Mouse (Mus musculus) heart, postnatal 4 days (tissue): ENCODE results near the gene Sgcd. TPM values are rescaled to one million over a fixed set of nuclear protein-coding genes. Genes with fewer than 3 reads are reported as not detected.

Experiments used
- DNase-seq: peaks from one replicate; pipeline ENCODE4 v3.0.0; 2021
- total RNA-seq, 2 experiments: library from RNA; stranded (reverse); gene quantifications; 2 replicates each; pipeline ENCODE4 v1.2.3; 2021

Gene Sgcd
- total RNA-seq, 2 experiments from 2014 or later: 47.6 to 52.9 TPM

DNA sequence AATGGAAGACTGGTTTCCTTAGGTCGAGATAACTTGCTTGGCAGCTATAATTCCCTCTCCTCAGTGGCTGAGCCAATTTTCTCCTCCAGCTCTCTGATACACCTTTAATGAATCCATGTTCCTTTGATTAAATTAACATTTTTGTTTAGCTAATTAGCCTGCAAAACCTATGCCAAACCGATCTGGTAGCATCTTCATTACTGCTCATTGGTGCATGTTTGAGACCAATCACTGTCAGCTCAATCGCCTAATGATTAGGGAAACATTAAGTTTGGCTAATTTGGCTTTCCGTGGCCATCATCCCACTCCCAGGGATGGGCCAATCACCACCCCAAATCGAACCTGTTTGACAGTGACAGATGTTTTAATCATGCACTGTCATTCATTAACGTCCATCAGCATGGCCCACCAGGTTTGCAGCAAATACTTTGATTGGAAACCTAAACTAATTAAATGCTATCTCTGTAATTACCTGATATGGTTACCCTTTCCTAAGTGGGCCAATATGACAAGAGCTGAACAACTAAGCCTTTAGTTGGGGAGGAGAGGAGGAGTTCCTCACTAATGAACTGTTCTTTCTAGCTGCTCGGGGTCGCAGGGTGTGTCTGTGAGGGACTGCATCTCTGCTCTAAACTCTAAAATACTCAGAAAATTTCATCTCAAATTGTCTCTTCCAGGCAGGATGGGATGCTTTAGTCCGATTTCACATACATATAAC, 724.3 kb downstream of the Sgcd start:
- no peak for DNase-seq

DNA sequence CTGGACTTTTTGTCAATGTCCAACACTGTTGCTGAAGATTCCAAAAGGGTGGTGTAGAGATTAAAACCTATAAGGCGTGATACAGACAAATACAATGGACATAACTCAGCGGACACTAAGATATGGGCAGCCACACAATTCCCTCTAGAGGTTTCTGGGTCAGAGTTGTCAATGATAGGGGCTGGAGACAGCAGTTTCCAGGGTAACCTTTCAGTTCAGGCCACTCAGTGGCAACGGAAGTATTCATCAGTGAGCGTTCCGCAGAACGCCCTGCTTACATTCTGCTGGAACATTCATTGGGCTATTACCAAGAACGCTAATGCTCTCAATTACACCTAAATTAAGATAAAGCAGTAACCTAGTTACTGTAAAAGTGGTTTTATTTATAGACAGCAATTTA, 738.5 kb downstream of the Sgcd start:
- DNase-seq: peak; percentile 6

DNA sequence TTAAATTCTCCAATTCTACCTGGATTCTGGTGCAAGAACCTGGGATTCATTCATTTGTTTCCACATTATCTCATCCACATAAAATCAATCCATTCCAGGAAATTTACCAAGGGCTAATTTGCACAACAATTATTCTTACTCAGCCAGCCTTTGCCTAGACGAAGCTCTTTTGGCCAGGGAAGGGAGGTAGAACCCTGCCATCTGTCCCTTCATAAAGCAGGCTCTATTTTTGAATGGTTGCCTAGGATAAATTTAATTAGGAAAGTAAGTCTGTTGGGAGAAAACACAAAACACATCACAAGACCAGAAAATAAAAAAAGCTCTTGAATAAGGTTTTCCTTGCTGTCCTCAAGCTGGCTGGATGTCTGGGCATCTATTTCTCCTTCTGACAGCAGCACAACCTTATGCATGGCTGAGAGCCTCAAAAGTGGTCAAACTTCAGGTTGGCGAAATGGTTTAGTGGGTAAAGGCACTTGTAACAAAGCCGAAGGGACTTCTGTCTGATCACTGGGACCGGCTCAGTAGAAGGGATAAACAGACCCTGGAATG, 740.4 kb downstream of the Sgcd start:
- DNase-seq: no peak

DNA sequence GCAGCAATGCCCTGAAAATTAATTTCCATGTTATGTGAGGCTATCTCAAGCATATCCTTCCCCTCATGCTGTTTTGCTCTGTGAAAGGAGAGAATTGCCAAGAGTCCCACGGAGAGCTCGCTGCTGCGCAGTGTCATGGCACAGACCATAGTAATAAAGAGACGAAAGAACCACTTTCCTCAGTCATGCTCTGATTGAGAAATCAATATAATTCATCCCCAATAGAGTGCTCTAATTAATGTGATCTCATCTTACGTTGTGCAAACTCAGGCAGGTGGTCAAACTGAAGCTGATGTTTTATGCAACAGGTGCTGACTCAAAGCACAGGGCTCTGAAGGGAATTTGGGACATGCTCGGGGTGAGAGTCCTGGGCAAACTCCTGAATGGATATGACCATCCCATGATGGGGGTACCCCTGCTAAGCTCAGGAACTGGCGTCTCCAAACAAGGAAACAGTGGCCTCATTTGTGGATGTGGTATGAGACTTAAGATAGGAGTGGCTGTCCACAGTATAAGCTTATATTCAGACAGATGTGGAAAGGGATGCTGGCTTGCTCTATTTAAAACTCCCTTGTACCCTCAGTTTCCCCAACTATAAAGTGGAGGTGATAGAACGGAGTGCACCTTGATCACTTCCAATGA, 740.9 kb downstream of the Sgcd start:
- DNase-seq: no peak

DNA sequence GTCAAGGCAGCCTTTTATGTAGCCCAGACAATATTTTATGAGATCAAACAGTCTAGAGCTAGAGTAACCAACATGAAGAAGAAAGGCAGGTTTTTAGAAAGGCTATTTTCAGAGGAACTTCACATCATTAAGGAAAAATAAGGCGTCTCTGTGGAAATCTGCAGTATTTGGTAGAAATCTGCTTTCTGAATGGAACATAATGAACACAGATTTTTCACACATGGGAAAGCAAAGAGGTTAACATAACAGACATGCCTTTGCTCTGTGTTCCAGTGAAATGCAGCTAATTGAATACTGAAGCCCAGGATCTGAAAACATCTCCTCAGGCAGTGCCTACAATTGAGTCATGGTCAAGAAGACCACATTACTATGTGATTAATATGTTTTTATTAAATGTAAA, 746.4 kb downstream of the Sgcd start:
- no peak for DNase-seq

DNA sequence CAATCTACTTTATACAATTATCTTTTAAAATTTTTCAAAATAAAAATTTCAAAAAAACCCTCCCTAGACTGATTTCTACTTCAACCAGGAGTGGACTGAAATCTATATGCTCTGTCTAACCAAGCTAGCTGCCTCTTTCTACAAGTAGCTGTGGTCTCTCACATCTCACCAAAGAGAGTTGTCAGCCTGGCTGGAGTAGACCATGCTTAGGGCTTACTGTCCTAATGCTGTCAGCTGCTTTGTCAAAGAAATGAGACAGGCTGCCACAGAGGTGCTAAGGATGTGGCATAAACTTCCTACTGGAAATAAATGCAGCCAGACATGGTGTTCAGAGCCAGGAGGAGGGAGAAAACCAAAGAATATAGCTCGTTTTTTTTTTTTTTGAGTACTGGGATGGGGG, 760.5 kb downstream of the Sgcd start:
- DNase-seq: no peak

DNA sequence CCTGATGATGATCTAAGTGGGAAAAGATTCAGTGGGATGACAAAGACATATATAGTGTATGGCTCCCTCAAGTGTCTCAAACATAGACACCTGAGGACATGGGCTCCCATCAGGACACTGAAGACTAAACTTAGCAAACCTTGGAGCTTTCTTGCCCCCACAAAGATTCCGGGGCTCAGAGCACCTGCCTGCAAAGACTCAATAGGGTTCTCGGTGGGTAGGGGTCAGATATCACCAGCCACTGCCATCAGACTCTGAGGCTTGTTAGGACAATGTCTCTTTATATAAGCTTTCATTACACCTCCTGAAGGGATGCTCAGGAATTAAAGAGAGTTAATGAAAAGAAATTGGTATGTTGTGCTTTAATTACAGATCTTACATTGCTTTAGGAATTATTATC, 764.6 kb downstream of the Sgcd start:
- no peak for DNase-seq

DNA sequence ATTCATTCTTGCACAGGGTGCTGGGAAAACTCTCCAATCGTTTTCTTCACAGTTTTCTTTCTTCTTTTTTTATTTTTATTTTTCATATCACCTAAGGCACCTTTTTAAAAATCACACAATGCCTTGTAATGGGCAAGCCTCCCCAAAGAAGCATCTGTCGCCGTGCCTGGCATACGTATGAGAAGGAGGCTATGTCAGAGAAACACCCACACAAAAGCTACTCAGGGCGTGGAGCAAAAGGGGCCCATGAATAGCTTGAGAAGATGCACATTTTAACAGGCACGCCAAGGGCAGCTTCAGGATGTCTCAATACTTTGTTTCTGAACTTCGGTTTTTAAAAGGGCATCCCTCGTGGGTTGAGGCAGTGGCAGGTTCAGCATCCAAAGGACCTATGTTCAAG, 777.2 kb downstream of the Sgcd start:
- DNase-seq: no peak

DNA sequence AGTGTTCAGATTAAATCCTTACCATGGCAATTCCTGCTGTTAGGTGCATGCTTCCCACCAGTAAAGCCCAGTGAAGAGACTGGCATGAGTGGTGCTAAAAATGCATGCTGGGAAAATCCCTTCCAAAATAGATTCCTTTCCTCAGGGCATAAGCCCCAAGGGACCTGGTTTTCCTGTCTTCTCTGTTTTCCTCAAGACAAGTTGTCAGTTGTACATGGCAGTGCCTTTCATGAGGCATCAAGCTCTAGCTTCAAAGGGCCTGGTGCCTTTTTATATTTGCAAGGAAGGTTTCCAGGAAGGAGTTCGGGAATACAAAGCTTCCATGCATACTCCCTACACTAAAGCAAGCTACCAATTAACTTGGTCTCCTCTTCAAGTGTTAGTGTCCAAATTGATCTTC, 782.3 kb downstream of the Sgcd start:
- DNase-seq: no peak

DNA sequence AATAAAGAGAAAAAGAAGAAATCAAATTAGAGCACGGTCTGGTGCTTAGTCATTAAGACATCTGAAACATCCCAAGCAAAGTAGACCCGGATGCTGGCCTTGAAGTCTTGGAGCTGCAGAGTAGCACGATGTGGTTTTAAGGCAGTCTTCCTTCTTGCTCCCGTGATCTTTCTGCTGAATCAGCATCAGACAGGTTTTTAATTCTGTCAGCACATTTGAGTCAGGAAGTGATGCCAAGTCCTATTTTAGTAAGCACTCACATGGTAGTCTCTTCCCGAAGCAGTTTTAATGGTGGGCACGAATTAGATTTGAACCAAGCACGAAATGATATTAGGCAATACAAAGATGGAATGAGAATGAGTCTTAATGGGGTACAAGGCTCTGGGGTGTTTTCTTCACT, 789.7 kb downstream of the Sgcd start:
- DNase-seq: no peak

DNA sequence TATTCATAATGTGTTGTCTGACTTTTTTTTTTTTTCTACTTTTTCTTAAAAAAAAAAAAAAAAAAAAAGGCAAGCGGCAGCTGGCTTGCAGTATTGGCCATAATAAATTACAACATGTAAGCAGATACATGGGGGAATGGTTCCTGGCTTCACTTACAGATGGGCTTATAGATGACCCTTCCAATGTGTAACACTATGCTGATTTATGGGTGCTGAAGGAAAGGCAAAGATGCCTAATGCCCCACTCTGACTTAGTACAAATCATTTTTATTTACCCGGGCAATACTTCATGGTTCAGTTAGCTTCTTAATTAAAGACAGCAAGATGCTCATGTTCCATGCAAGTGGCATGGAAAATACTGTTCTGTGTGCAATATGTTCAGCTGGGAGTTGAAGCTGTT, 800.2 kb downstream of the Sgcd start:
- no peak for DNase-seq

DNA sequence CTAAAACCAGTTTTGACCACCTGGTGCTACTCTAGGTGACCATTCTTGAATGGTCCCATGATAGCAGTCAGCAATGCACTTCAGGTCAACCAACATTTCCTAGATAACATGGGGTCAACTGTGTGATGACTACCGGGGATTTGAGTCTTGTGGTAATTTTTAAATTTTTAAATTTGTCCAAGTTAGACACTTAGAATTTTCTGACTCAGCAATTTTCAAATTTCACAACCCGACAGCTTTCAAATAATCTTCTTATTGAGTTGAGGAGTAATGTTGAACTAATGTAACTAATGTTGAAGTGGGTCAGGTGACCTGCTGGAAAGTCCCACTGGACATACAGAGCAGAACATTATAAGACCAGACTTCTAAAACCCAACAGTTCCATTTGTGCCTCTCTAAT, 813.8 kb downstream of the Sgcd start:
- no peak for DNase-seq

DNA sequence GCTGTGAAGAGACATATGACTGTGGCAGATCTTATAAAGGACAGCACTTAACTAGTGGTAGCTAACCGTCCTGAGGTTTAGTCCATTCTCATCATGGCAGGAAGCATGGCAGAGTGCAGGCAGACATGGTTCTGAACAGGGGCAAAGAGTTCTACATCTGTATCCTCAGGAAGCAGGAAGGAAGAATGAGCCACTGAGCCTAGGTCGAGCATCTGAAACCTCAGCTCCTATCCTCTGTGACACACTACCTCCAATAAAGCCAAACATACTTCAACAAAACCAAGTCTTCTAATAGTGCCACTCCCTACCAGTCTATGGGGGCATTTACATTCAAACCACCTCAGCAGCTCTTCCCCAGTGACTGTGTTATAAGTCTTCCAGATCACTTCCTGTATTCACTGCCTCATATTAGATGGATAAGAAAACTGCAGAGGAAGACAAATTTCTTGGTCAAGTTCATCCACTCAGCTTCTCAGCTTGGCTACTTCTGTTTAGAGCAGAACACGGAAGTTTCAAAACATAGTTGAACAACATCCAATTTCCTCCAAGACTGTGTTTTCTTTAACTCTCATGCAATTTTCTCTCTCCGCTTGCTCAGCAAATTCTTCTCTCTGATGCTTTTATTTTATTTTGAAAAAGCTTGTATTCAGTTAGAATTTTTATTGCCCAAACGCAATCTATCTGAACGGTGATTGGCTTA, 817.7 kb downstream of the Sgcd start:
- DNase-seq: no peak

DNA sequence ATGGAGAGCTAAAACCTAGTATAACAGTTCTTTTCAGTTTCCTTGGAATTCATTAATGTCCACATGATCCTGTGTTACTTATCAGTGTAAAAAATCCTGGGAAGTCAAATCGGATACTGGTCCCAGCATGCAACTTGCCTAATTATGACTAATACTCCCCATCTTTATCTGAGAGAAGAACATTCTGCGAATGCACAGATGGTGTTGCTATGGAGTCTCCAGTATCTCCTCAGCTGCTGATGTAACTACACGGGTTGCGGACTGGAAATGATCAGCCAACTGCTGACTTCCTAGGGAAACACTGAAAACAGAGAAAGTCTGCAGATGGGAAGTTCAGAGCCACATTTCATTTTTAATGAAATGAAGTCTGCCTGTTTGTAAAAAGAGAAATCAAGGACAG, 821.4 kb downstream of the Sgcd start:
- DNase-seq: no peak

DNA sequence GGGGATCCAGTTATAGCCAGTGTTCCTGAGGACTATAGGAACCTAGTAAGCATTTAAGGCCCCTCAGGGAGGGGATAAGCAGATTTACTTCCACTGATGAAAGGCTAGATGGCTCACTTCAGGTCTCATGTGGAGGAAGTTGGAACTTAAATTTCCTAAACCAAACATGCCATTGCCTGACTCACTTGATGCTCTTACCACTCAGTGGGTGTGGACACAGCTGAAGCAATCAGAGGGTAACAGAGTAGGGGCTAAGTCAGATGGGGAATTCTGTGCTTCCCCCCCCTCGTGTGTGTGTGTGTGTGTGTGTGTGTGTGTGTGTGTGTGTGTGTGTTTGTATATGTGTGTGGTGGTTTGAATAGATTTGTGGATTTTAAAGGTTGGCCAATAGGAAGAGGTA, 830.7 kb downstream of the Sgcd start:
- DNase-seq: no peak

DNA sequence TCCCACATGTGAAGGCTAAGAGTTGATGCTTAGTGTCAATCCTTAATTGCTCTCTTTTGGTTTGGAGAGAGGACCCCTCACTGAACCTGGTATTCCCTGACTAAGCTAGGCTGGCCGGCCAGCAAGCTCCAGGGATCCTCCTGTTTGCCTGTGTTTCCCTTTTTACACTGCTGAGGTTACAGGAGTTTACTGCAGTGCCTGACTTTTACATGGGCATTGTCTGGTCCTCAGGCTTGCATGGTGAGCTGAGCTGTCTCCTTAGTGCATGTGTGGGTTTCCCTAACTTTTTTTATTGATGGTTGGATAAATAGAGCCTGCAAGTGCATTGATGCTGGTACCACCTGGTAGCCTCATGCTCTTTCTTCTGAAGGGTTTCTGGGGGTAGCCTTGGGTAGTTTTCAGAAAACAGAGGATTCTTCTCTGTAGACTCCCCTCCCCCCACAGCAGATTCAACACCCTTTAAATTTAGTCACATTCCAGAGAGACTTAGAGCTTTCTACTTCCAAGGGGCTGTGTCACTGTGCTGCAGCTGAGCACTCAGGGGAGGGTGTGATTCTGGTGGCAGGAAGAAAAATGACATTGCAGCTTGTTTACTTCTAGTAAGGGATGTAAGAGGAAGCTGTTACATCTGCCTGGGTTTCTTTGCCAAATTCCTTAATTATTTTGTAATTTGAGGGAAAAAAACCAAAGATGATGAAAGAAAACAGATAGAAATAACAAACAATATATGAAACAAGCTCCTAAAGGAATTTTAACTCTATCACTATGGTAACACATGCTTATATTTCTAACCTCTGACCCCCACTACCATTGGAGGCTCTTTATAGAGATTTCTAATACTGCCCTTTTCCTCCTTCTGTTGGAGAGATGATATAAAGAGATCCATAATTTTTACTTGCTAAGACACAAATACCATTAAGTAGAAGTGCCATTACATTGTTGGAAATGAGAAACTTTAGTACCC, 831.8 kb downstream of the Sgcd start:
- no peak for DNase-seq

DNA sequence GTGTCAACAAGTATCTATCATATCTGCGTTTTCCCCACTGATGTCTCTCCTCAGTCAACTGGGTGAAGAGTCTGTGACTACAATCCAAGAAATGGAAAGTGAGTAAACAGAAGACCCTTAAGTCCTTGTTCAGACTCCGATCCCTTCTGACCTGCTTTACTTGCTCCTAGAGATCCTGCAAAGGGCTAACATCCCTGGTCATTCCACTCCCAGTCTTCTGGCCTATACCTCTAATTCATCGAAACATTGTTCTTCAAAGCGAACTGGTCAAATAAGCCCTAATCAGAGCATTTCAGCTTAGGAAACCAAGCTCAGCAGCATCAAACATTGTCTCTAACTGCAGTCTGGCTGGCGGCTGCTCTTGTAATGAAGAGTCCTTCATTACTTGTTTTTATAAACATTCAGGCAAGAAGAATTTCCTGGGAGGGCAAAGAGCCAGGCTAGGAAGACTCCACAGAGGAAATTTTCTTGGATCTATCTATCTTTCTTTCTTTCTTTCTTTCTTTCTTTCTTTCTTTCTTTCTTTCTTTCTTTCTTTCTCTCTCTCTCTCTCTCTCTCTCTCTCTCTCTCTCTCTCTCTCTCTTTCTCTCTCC, 833.8 kb downstream of the Sgcd start:
- DNase-seq: no peak

DNA sequence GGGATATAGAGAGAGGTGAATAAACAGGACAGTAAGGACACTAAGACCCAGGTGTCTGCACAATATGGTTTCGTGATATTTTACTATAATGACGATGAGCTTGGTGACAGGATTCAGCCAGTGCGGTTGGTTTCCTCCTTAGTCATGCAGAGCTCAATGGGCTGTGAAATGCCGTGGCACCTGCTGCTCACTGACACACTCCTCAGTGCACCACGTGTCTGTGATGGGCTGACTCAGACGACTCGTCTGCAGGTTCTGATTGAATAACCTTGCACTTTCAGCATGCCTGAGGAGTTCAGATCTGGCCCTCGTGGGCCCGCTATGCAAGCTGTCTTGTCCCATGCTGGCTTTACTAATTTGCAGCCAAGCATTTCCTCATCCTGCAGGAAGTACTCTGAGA, 839.2 kb downstream of the Sgcd start:
- no peak for DNase-seq

DNA sequence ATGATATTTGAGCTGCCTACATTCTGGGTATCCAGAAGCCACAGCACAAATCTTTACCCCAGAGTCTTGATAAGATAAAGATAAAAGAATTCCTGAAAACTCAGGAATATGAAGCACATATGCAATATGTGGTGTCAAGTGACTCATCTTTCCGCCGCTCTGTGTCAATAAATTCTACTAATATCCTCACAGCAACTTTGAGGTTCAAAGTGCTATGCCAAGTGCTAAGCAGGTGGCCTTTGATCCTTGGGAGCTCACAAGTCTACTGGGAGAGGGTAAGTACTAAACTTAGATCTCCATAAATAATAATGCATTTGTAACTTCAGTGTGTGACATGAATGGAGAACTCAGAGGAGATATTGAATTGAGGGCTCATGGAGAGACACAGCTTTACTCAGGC, 848.9 kb downstream of the Sgcd start:
- DNase-seq: no peak

DNA sequence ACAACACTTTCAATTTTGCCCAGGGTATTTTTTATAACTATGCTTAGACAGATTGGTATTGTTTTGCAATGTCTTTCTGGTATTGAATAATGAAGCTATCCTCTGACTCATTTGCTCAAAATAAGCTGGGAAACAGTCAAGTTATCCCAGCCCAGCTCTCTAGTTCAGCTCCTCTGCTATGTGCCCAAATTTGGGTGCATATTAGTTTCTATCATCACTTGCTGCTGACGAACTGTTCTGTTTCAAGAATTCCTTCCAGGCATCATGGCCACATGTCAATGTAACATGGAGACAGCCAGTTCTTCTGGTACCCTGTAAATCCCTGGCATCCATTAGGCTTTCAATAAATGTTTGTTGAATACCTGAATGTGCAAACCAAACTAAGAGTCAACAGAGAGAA, 849.5 kb downstream of the Sgcd start:
- no peak for DNase-seq

DNA sequence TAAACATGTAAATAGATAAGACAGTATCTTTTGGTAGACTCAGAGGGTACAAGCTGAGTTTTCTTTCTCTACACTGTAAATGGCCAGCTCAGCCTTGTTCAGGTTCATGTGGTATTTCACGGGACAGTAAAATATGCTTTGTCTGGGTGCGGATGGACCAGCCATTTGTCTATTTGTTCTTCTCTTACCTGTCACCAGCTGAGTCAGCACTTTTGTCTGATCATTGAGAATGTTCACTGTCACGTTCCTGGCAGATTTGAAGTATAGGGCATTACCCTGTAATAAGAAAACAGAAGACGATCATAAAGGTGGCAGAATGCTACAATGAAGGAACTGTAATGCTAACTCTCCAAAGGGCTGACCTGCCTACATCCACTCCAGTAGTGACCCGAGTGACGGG, 856.4 kb downstream of the Sgcd start:
- no peak for DNase-seq

DNA sequence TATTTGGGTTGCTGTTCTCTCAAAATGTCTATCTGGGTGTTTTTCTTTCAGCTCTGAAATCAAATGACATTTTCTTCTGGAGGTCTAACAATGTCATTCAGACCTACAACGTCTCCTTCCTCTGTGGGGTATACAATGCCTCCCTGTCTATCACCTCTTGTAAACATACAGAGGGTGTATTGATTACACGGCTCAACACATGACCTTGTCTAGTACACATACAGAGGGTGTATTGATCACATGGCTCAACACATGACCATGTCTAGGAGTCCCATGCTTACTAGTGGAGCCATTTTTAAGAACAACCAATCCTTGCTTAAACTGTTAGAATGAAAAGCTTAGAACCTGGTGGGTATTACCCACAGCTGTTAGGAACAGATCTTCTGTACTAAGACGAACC, 858.3 kb downstream of the Sgcd start:
- DNase-seq: no peak
